Mouse (Mus musculus): ENCODE measurements at regions not wholly inside any gene's neighbourhood (a gene's known extent, or its start where the extent isn't known, plus 50 kb on each side); places are given as distances from the start of the nearest gene placed in this dataset.

- TF ChIP-seq CTCF (IDR thresholded peaks at IDR 0.05; ENCODE audit: borderline replicate concordance, extremely low read depth, insufficient read depth, insufficient read length) (no peak), POLR2A (IDR thresholded peaks at IDR 0.05; ENCODE audit: borderline replicate concordance, extremely low read depth, insufficient read depth, insufficient read length, poor library complexity, severe bottlenecking) (no peak)
These were observed 384.2 kb downstream of the Rps29 start for GRCm38 (mm10) chr12:68774800-68775199.

All from brain, embryonic 14.5 days (tissue).